Mouse (Mus musculus): Measurements from ENCODE around the gene Clec9a.

DNA sequence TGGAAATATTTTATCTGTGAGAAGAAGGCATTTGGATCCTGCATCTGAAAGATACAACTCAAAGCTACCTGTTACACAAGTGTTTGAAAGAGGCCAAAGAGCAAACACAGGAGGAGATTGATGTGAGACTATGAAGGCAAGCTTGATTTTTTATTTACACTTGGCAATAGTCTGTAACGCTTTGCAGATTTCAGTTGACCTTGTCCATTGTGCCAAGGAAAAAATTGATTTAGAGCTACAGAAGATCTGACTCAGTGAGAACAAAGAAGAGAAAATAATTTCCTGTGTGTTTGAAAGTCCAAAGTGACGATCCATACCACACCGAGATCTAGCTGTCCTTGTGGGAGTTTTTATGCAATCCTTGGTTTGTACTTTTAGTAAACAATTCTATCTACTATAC is 13.6 kb downstream of the Clec9a start:
- no peak for TF ChIP-seq CTCF (IDR thresholded peaks at IDR 0.05; ENCODE audit: extremely low read depth, insufficient read depth, low read length)
- TF ChIP-seq POLR2A (IDR thresholded peaks at IDR 0.05; ENCODE audit: extremely low read depth, insufficient read depth, low read length) = no peak

Measured in cortical plate, adult 2 months (tissue).